Mouse (Mus musculus) heart, embryonic 16.5 days (tissue): ENCODE results near the gene Spib. TPM values are rescaled to one million over a fixed set of nuclear protein-coding genes. Genes with fewer than 3 reads are reported as not detected.

Source experiments
- ATAC-seq: fragments of 200-750 bp; cut with Nextera tagmentation; replicated peaks from 2 replicates; pipeline ENCODE4 v1.8.0; 2017; ENCODE audit warnings: moderate number of reproducible peaks; ENCODE audit not compliant: insufficient read depth, low FRiP score; ENCODE audit errors: extremely low read depth
- H3K27ac ChIP-seq: fragments of 300-500 bp; sonication (generic); 2 replicates; pipeline ENCODE4 v1.5.1; 2014; ENCODE audit warnings: mild to moderate bottlenecking, low read length, control low read depth, moderate library complexity
- H3K27me3 ChIP-seq: fragments of 300-500 bp; sonication (generic); 2 replicates; pipeline ENCODE4 v1.6.1; 2014; ENCODE audit warnings: low read length, mixed read lengths; ENCODE audit not compliant: control insufficient read depth, insufficient read depth
- H3K36me3 ChIP-seq: fragments of 300-500 bp; sonication (generic); 2 replicates; pipeline ENCODE4 v1.6.1; 2014; ENCODE audit not compliant: control insufficient read depth, insufficient read depth
- H3K4me1 ChIP-seq: fragments of 300-500 bp; sonication (generic); 2 replicates; pipeline ENCODE4 v1.6.1; 2014; ENCODE audit warnings: low read length, mixed read lengths; ENCODE audit not compliant: control insufficient read depth, insufficient read depth
- H3K4me2 ChIP-seq: fragments of 300-500 bp; sonication (generic); 2 replicates; pipeline ENCODE4 v1.6.1; 2014; ENCODE audit warnings: low read depth, mild to moderate bottlenecking, control low read depth, low read length
- H3K4me3 ChIP-seq: fragments of 300-500 bp; sonication (generic); 2 replicates; pipeline ENCODE4 v1.5.1; 2014; ENCODE audit warnings: mild to moderate bottlenecking, control low read depth, low read length
- H3K9ac ChIP-seq: fragments of 300-500 bp; sonication (generic); 2 replicates; pipeline ENCODE4 v1.6.1; 2014; ENCODE audit warnings: low read length, control low read depth
- H3K9me3 ChIP-seq: fragments of 300-500 bp; sonication (generic); replicated peaks from 2 replicates; pipeline ENCODE4 v1.6.1; 2016; ENCODE audit warnings: low read length; ENCODE audit not compliant: control insufficient read depth
- WGBS: fragments of 180-500 bp; shearing (Covaris S2); extraction: QIAGEN DNeasy Blood & Tissue Kit; methylation state at CpG from one replicate; pipeline ENCODE4 v1.1.7; 2014; 5-methylcytosine and 5-hydroxymethylcytosine counted together
- polyA plus RNA-seq: library from polyadenylated mRNA; unstranded; fragments of >200 nt; fragmentation: Nextera tagmentation; extraction: Ambion mirVana; gene quantifications from 2 replicates; pipeline ENCODE4 v1.2.1, GENCODE M21; 2015

The Spib gene
- polyA plus RNA-seq, 1 experiment from 2014 or later: 5.9 TPM

DNA sequence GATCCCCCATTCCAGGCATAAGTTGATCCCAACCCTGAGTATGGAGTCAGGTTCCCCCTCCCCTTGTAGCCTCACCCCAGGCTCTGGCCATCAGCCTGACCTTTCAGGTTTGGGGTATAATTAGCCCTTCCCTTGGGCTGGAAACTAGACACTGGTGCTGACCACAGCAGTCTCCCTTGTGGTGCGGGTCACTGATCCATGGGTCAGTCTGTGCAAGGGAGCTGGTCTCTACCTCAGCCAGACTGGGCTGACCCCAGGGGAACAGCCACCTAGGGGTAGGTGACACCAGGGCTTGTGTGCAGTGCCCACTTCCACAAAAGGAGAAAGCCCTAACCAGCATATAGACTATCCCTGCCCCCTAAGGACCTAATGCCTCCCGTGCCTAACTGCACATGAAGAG is 8.8 kb downstream of the Spib start:
- H3K36me3 ChIP-seq: no peaks in the 10 kb centered on the region
- 71% methylated on average over 2 of the region's 2 CpGs for WGBS

DNA sequence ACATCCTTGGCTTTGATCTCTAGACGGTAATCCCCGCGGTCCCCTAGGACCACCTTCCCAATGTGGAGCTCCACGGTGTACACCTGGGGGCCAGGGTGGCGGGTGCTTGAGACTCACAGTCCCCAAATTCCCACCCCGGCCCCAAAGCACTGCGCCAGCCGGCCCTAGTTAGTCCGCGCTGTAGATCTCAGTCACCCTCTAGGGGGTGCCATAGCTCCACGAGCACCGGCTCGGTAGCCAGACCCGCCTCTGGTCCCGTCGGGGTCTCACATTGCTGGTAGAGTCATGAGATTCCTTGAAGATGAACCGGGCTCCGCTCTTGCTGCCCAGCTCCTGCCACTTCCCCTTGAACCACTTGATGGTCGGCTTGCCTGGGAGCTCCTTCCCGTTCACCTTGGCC is 10.2 kb downstream of the Spib start:
- Histone ChIP-seq H3K36me3 (no peaks in the 10 kb centered on the region), H3K9me3 (no peaks in the 10 kb centered on the region; the same call in 1 of the 2 replicates), H3K4me1 (peaks cover 17% of the 10 kb centered on the region), H3K4me3 (0 out of 2 replicates have a peak overlapping the region, but pooled peaks have one; percentile 3), H3K27ac (no peak overlapping the region), H3K9ac (no peak overlapping the region), H3K4me2 (peak overlapping the region; percentile 16), H3K27me3 (peaks cover 31% of the 10 kb centered on the region)
- ATAC-seq: no peak
- 2% methylated on average over 20 of the region's 20 CpGs for WGBS

More for the DNA sequence above, 8.8 kb downstream of the Spib start:
- no peak overlapping the region for H3K27ac ChIP-seq
- peaks cover 17% of the 10 kb centered on the region for H3K4me1 ChIP-seq
- H3K4me2 ChIP-seq: no peak overlapping the region
- no peaks in the 10 kb centered on the region; the same call in 1 of the 2 replicates for H3K9me3 ChIP-seq
- H3K4me3 ChIP-seq: no peak overlapping the region
- H3K27me3 ChIP-seq: peaks cover 33% of the 10 kb centered on the region
- H3K9ac ChIP-seq: no peak overlapping the region
- no peak for ATAC-seq

DNA sequence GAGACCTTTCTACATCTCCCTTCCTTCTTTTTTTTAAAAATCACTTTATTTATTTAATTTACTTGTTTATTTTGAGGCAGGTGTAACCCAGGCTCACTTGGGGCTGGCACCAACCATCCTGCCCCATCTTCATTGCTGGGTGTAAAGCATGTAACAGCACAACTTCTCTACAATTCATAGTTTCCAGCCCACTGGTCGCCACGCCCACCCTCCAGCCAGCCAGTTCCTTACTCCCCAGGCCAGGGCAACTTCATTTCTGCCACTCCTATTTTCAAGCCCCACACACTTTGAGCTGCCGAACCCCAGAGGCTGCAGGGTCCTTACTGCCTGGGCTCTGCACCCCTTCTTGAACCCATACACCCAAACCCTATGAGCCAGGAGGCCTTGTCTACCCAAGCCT is 10.9 kb downstream of the Spib start:
- Histone ChIP-seq H3K9ac (no peak overlapping the region), H3K27ac (no peak overlapping the region), H3K4me2 (no peak overlapping the region), H3K4me3 (no peak overlapping the region), H3K9me3 (no peaks in the 10 kb centered on the region; the same call in 1 of the 2 replicates), H3K27me3 (peaks cover 31% of the 10 kb centered on the region), H3K4me1 (peaks cover 17% of the 10 kb centered on the region), H3K36me3 (no peaks in the 10 kb centered on the region)
- ATAC-seq: no peak
- 69% methylated on average over 3 of the region's 3 CpGs for WGBS

DNA sequence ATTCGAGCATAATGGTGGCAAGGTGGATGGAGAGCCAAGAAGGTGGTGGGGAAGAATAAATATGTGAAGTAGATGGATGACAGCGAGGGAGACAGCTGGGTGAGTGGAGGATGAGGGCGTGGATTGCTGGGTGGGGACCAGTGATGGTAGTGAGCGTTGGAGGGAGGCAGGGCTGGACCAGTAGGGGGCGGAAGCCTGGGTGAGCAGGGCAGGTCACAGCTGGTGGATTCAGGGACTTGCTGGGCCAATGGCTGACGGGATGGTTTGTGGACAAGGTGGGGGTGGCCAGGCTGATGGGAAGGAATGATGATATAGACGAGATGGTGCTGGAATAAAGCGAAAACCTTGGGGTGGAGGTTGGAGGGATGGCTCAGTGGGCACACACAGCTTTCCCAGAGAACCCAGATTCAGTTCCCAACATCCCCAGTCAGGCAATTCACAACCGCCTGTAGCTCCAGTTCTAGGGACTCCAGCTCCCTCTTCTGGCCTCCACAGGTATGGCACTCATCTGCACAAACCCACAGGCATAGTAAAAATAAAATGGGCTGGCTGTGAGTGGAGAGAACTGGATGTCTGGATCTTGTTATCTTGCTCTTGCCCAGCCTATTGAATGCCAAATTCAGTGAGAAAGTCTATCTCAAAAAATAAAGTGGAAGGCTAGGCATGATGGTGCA is 12.5 kb downstream of the Spib start:
- Histone ChIP-seq H3K9me3 (no peaks in the 10 kb centered on the region; the same call in 1 of the 2 replicates), H3K4me2 (no peak overlapping the region), H3K27ac (no peak overlapping the region), H3K27me3 (peaks cover 31% of the 10 kb centered on the region), H3K4me1 (peaks cover 4% of the 10 kb centered on the region), H3K4me3 (no peak overlapping the region), H3K36me3 (no peaks in the 10 kb centered on the region), H3K9ac (no peak overlapping the region)
- WGBS: 62% methylated on average over 9 of the region's 9 CpGs
- no peak for ATAC-seq

DNA sequence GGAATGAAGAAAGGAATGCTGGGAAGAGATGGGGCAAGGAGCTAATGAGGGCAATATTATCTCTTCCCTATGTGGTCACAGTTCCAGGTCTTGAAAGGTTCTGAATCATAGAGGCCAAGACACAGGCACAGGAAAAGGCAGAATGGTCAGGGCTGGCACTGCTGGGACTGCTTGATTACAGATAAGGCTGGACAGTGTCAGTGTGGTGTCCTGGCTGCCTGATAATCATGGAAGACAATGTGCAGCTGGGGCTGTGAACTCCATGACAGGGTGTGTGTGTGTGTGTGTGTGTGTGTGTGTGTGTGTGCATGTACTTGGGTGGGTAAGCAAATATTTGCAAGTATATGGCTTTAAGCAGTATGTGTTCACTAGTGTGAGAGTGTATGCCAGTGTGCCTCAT is 24.4 kb downstream of the Spib start:
- no peak overlapping the region for H3K4me2 ChIP-seq
- ATAC-seq: no peak
- H3K4me1 ChIP-seq: no peaks in the 10 kb centered on the region
- no peak overlapping the region for H3K4me3 ChIP-seq
- H3K9me3 ChIP-seq: peaks cover 4% of the 10 kb centered on the region; the same call in 1 of the 2 replicates
- H3K36me3 ChIP-seq: no peaks in the 10 kb centered on the region
- no peak overlapping the region for H3K9ac ChIP-seq
- H3K27ac ChIP-seq: no peak overlapping the region
- no peaks in the 10 kb centered on the region; the same call in 1 of the 2 replicates for H3K27me3 ChIP-seq

DNA sequence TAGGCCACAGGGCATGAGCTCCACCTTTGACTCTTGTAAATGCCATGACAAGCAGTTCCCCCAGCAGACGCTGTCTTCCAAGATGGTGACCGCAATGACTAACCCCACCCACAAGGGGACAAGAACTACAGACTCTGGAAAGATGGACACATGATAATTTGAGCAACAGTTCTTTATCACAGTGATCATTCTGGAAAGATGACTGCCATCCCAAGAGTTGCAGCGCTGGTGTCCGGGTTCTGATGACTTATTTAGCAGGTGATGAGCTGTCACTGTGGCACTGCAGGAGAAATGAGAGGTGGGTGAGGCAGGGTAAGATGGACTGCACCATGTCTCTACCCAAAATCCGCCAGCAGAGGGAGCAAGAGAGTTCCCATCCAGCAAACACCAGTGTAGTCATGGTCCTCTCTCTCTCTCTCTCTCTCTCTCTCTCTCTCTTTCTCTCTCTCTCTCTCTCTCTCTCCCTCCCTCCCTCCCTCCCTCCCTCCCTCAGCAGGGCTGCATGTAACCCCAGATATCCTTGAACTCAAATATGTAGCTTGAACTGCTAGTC is 30.2 kb downstream of the Spib start:
- no peaks in the 10 kb centered on the region for H3K36me3 ChIP-seq
- 28% methylated on average over 5 of the region's 5 CpGs for WGBS
- no peak overlapping the region for H3K4me3 ChIP-seq
- H3K9me3 ChIP-seq: peaks cover 3% of the 10 kb centered on the region; the same call in 1 of the 2 replicates
- peaks cover 4% of the 10 kb centered on the region; the same call in 1 of the 2 replicates for H3K4me1 ChIP-seq
- H3K9ac ChIP-seq: no peak overlapping the region
- peaks cover 3% of the 10 kb centered on the region; the same call in 1 of the 2 replicates for H3K27me3 ChIP-seq
- no peak for ATAC-seq
- H3K27ac ChIP-seq: no peak overlapping the region
- no peak overlapping the region for H3K4me2 ChIP-seq

DNA sequence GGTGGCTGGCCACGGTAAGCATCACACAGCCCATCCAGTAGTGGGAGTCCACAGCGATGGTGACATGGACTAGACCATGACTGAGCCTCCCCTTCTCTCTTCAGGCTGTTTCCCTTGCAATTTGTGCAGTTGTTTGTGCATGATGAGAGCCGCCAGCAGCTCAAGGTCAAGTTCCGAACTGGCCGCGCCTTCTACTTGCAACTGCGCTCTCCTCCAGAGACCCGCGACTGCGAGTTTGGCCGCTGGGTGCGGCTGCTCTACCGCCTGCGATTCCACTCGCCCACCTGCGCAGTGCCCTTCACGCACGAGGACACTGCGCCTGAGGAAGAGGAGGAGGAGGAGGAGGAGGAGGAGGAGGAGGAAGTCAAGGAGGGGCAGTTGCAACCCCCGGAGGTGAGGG is 31.8 kb downstream of the Spib start:
- 57% methylated on average over 20 of the region's 20 CpGs for WGBS

DNA sequence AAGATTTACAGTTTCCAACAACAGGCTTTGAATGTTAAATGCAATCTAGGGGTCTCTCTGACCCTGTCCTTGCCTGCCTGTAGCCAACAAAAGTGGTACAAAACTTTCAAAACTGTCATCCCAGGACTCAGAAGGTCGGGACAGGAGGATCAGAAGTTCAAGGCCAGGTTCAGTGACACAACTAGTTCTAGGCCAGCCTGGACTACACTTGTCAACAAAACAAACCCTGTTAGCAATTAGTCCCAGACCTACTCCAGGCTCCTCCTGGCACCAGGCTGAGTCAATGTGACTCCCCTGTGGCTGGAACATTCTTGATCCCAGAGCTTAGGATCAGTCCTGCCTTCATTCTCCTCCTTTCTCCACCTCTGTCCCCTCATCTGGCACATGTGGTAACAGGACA is 32.9 kb downstream of the Spib start:
- H3K9ac ChIP-seq: no peak overlapping the region
- ATAC-seq: no peak
- no peaks in the 10 kb centered on the region for H3K9me3 ChIP-seq
- peaks cover 3% of the 10 kb centered on the region; the same call in 1 of the 2 replicates for H3K27me3 ChIP-seq
- H3K36me3 ChIP-seq: no peaks in the 10 kb centered on the region
- peaks cover 15% of the 10 kb centered on the region for H3K4me1 ChIP-seq
- WGBS: 71% methylated on average over 1 of the region's 1 CpGs
- no peak overlapping the region for H3K4me3 ChIP-seq
- H3K27ac ChIP-seq: no peak overlapping the region
- H3K4me2 ChIP-seq: no peak overlapping the region

More for the DNA sequence above, 31.8 kb downstream of the Spib start:
- H3K9me3 ChIP-seq: peaks cover 3% of the 10 kb centered on the region; the same call in 1 of the 2 replicates
- H3K27me3 ChIP-seq: peaks cover 3% of the 10 kb centered on the region; the same call in 1 of the 2 replicates
- no peak for ATAC-seq
- H3K36me3 ChIP-seq: no peaks in the 10 kb centered on the region
- H3K27ac ChIP-seq: no peak overlapping the region
- peaks cover 12% of the 10 kb centered on the region for H3K4me1 ChIP-seq
- H3K4me3 ChIP-seq: no peak overlapping the region
- no peak overlapping the region for H3K4me2 ChIP-seq
- H3K9ac ChIP-seq: no peak overlapping the region

DNA sequence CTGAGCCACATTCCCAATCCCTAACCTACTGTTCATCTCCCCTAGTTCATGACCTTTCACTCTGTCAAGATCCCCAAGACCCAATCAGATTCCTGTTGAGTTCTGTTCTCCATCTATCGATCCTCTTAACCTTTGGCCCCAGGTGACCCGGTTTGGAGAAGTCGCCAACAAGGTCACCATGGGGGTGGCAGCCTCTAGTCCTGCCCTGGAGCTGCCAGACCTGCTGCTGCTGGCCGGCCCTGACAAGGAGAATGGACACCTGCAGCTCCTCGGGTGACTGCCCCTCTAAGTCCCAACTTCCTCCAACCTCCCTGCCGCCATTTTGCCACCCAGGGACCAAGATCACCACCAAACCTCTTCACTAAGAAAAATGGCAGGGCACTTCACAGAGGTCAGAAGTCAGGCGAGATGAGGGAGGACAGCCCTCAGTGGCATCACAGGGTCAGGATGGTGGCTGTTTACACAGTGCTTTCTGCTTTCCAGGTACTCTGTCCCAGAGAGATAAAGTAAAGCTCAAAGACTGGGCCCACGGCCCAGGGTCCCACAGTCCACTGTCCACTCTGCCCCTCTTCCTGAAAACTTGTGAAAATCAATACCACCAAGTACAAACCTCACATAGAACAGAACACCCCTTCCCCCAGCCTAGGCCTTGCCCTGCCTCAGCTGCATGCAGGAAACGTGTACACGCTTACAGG is 34.4 kb downstream of the Spib start:
- peak overlapping the region; percentile 76 for H3K4me2 ChIP-seq
- peaks cover 3% of the 10 kb centered on the region; the same call in 1 of the 2 replicates for H3K27me3 ChIP-seq
- peaks cover 15% of the 10 kb centered on the region for H3K4me1 ChIP-seq
- H3K27ac ChIP-seq: no peak overlapping the region
- no peak overlapping the region for H3K9ac ChIP-seq
- 89% methylated on average over 10 of the region's 10 CpGs for WGBS
- peaks cover 3% of the 10 kb centered on the region; the same call in 1 of the 2 replicates for H3K36me3 ChIP-seq
- no peaks in the 10 kb centered on the region for H3K9me3 ChIP-seq
- peak overlapping the region; percentile 72 for H3K4me3 ChIP-seq
- no peak for ATAC-seq
